Mouse (Mus musculus) lung, postnatal 0 days (tissue): ENCODE measurements around the gene Amt. TPM values are rescaled to one million over a fixed set of nuclear protein-coding genes. Genes with fewer than 3 reads are reported as not detected.

Experiments used
- ATAC-seq: fragments of 200-750 bp; cut with Nextera tagmentation; 2 replicates; pipeline ENCODE4 v1.8.0; 2017; ENCODE audit warnings: moderate library complexity
- DNase-seq: peaks from one replicate; pipeline ENCODE4 v3.0.0-alpha.2; 2016; ENCODE audit warnings: low spot score
- H3K27ac ChIP-seq: fragments of 300-500 bp; sonication (generic); 2 replicates; pipeline ENCODE4 v1.5.1; 2014; ENCODE audit warnings: antibody characterized with exemption, mild to moderate bottlenecking, low read length, mixed read lengths
- H3K27me3 ChIP-seq: fragments of 300-500 bp; sonication (generic); replicated peaks from 2 replicates; pipeline ENCODE4 v1.6.1; 2014; ENCODE audit warnings: low read length, mixed read lengths; ENCODE audit not compliant: insufficient read depth
- H3K36me3 ChIP-seq: fragments of 300-500 bp; sonication (generic); 2 replicates; pipeline ENCODE4 v1.6.1; 2014; ENCODE audit warnings: low read length, mixed read lengths; ENCODE audit not compliant: insufficient read depth
- H3K4me1 ChIP-seq: fragments of 300-500 bp; sonication (generic); 2 replicates; pipeline ENCODE4 v1.6.1; 2014; ENCODE audit warnings: antibody characterized with exemption, low read depth, low read length, mixed read lengths; ENCODE audit not compliant: insufficient read depth
- H3K4me2 ChIP-seq: fragments of 300-500 bp; sonication (generic); replicated peaks from 2 replicates; pipeline ENCODE4 v1.6.1; 2014; ENCODE audit warnings: low read depth, mild to moderate bottlenecking, low read length, moderate library complexity, mixed read lengths
- H3K4me3 ChIP-seq: fragments of 300-500 bp; sonication (generic); 2 replicates; pipeline ENCODE4 v1.5.1; 2014; ENCODE audit warnings: low read depth, low read length
- H3K9ac ChIP-seq: fragments of 300-500 bp; sonication (generic); replicated peaks from 2 replicates; pipeline ENCODE4 v1.6.1; 2014; ENCODE audit warnings: low read depth, mild to moderate bottlenecking
- H3K9me3 ChIP-seq: fragments of 300-500 bp; sonication (generic); 2 replicates; pipeline ENCODE4 v1.6.1; 2016; ENCODE audit warnings: low read length, mixed read lengths
- CTCF ChIP-seq: IDR thresholded peaks from 2 replicates; pipeline ENCODE4 v1.5.1; 2016; ENCODE audit warnings: antibody characterized with exemption, mild to moderate bottlenecking
- EP300 ChIP-seq: IDR thresholded peaks from 2 replicates; pipeline ENCODE4 v1.6.1; 2016; ENCODE audit warnings: antibody characterized with exemption, mild to moderate bottlenecking, control low read depth
- WGBS: fragments of 180-500 bp; shearing (Covaris S2); extraction: QIAGEN DNeasy Blood & Tissue Kit; methylation state at CpG from one replicate; pipeline ENCODE4 v1.1.7; 2014; 5-methylcytosine and 5-hydroxymethylcytosine counted together
- polyA plus RNA-seq: library from polyadenylated mRNA; unstranded; fragments of >200 nt; fragmentation: Nextera tagmentation; extraction: Ambion mirVana; gene quantifications from 2 replicates; pipeline ENCODE4 v1.2.1, GENCODE M21; 2015

The Amt gene
- polyA plus RNA-seq, 1 experiment from 2014 or later = 9.8 TPM

GRCm38 (mm10) chr9:108338886-108339781, 42.5 kb downstream of the Amt start, which contains the start of gene Gpx1:
Gene Gpx1 (plus strand): TSS chr9:108338903.
- TF ChIP-seq EP300 (peak; percentile 74), CTCF (no peak; the same call in 1 of the 2 replicates)
- DNase-seq = peak; percentile 99
- Histone ChIP-seq H3K4me3 (peak within 1 kb of the TSS; percentile 62), H3K4me1 (peaks cover 17% of the 10 kb centered on the region; the same call in 1 of the 2 replicates), H3K9ac (peak within 1 kb of the TSS; percentile 72), H3K9me3 (no peaks in the 10 kb centered on the region), H3K27me3 (no peaks in the 10 kb centered on the region), H3K36me3 (peaks cover 12% of the 10 kb centered on the region), H3K27ac (peak within 1 kb of the TSS; percentile 98), H3K4me2 (peak within 1 kb of the TSS; percentile 75)
- WGBS = under 1% methylated on average over 49 of the region's 49 CpGs
- peak; percentile 94 for ATAC-seq

GRCm38 (mm10) chr9:108339886-108340257, 43.2 kb downstream of the Amt start:
- WGBS = 9% methylated on average over 20 of the region's 20 CpGs
- ATAC-seq = no peak
- Histone ChIP-seq H3K9me3 (no peaks in the 10 kb centered on the region), H3K9ac (peak overlapping the region; percentile 72), H3K36me3 (peaks cover 8% of the 10 kb centered on the region), H3K4me2 (peak overlapping the region; percentile 75), H3K27me3 (no peaks in the 10 kb centered on the region), H3K4me1 (peaks cover 17% of the 10 kb centered on the region; the same call in 1 of the 2 replicates), H3K27ac (peak overlapping the region; percentile 98), H3K4me3 (peak overlapping the region; percentile 62)
- DNase-seq = peak; percentile 15
- TF ChIP-seq EP300 = no peak
- TF ChIP-seq CTCF = no peak

GRCm38 (mm10) chr9:108340258-108341138, 43.8 kb downstream of the Amt start:
- ATAC-seq = peak; percentile 25
- Histone ChIP-seq H3K4me3 (peak overlapping the region; percentile 62), H3K4me1 (peaks cover 17% of the 10 kb centered on the region; the same call in 1 of the 2 replicates), H3K36me3 (peaks cover 2% of the 10 kb centered on the region), H3K9ac (peak overlapping the region; percentile 72; the same call in 1 of the 2 replicates), H3K4me2 (peak overlapping the region; percentile 75), H3K27me3 (no peaks in the 10 kb centered on the region), H3K27ac (peak overlapping the region; percentile 98), H3K9me3 (no peaks in the 10 kb centered on the region)
- TF ChIP-seq CTCF (no peak), EP300 (peak; percentile 73)
- peak; percentile 83 for DNase-seq
- WGBS = 35% methylated on average over 10 of the region's 10 CpGs

- Histone ChIP-seq H3K4me2 (peak overlapping the region; percentile 75; the same call in 1 of the 2 replicates), H3K4me1 (peaks cover 17% of the 10 kb centered on the region; the same call in 1 of the 2 replicates), H3K27me3 (no peaks in the 10 kb centered on the region), H3K4me3 (no peak overlapping the region), H3K9me3 (no peaks in the 10 kb centered on the region), H3K9ac (no peak overlapping the region), H3K27ac (peak overlapping the region; percentile 98), H3K36me3 (no peaks in the 10 kb centered on the region)
- no peak for DNase-seq
- ATAC-seq = no peak
- no peak for TF ChIP-seq CTCF
- TF ChIP-seq EP300 = peak; percentile 2; the same call in 1 of the 2 replicates
- WGBS = 63% methylated on average over 5 of the region's 5 CpGs
Observed at GRCm38 (mm10) chr9:108341139-108341475, 44.5 kb downstream of the Amt start.

- Histone ChIP-seq H3K4me2 (0 out of 2 replicates have a peak overlapping the region, but pooled peaks have one; percentile 3), H3K36me3 (no peaks in the 10 kb centered on the region)
Observed at GRCm38 (mm10) chr9:108341801-108342200, 45.1 kb downstream of the Amt start.

More at GRCm38 (mm10) chr9:108341801-108342200, 45.1 kb downstream of the Amt start:
- no peak for ATAC-seq
- TF ChIP-seq EP300 = no peak
- H3K9ac ChIP-seq = no peak overlapping the region
- peak overlapping the region; percentile 98 for H3K27ac ChIP-seq
- H3K9me3 ChIP-seq = no peaks in the 10 kb centered on the region
- peak; percentile 35 for DNase-seq
- peaks cover 17% of the 10 kb centered on the region; the same call in 1 of the 2 replicates for H3K4me1 ChIP-seq
- no peak overlapping the region for H3K4me3 ChIP-seq
- H3K27me3 ChIP-seq = no peaks in the 10 kb centered on the region
